Mouse (Mus musculus): Measurements from ENCODE around the gene C2cd5.
A peak's percentile ranks its signal among the peaks of the same experiment; 100 is the strongest.
"Not testable (repeated sequence)": the region's sequence is repeated elsewhere in the genome, so short reads cannot be mapped to it uniquely, and the experiment has no call there.

C2cd5 gene

DNA sequence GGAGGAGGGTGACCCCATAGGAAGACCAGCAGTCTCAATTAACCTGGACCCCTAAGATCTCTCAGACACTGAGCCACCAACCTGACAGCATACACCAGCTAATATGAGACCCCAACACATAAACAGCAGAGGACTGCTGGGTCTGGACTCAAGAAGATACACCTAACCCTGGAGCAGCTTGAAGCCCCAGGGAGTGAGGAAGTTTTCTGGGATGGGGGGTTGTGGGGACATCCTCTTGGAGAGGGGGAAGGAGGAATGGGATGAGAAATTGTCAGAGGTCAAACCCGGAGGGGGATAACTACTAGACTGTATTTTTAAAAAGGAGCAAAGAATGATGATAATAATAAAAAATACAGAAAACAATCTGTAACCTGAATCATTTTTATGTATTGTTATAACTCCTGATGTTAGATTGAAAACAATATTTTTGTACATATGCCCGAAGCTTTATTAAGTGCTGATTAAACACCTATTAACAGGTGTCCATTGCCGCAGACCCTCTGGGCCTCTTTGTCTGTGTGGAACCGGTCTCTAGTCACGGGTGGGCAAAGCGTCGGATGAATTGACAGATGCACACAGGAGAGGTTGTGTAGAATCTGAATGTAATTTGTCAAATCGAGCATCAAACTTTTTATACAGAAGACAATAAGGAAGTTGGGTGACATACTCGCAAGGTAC, 114.2 kb downstream of the C2cd5 start:
- DNase-seq (ENCODE audit: extremely low spot score, low spot score) = not testable (repeated sequence)

DNA sequence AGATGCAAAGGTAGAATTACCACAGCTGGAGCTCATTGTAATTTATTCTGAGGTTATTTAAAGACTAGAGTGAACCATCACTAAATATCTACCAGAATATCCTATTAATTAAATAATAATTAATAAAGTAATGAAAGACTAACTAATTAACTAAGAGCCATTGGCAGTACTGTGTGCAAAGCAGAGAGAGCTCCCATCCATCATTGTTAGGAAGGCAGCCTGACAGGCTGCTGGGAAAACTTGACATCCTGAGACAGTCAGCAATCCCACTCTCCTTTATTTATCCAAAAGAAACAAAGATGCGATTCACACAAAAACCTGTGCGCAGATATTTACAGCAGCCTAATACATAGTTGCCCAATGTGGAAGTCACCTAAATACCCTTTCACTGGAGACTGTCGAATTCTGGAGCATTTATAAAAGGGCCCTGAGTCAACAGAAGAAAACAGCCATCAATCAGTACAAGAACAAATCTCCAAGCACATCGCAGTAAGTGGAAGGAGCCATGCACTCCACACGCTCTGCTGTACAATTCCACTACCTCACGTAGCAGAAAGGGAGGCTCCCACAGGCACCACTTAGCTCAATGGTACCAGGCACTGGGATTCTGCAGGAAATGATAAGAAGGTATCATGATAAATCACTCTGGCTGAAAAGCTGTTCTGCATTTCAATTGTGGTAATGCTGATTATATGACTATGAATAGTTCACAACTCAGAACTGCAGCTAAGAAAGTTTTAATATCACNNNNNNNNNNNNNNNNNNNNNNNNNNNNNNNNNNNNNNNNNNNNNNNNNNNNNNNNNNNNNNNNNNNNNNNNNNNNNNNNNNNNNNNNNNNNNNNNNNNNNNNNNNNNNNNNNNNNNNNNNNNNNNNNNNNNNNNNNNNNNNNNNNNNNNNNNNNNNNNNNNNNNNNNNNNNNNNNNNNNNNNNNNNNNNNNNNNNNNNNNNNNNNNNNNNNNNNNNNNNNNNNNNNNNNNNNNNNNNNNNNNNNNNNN, 120.0 kb downstream of the C2cd5 start:
- no peak for DNase-seq (ENCODE audit: extremely low spot score, low spot score)

DNA sequence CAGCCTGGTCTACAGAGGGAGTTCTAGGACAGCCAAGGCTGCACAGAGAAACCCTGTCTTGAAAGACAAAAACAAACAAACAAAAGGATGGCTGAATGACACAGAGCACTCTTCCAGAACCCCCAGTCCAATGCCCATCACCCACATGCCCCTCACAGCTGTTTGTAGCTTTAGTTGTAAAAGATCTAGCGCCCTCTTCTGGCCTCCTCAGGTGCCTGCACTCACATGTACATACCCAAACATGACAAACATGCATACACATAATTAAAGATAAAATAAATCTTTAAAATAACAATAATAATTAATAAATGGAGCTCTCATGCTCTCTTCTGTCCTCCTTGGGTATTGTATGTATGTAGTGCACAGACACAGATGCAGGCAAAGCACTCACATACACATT, 122.7 kb downstream of the C2cd5 start:
- DNase-seq (ENCODE audit: extremely low spot score, low spot score) = no peak

DNA sequence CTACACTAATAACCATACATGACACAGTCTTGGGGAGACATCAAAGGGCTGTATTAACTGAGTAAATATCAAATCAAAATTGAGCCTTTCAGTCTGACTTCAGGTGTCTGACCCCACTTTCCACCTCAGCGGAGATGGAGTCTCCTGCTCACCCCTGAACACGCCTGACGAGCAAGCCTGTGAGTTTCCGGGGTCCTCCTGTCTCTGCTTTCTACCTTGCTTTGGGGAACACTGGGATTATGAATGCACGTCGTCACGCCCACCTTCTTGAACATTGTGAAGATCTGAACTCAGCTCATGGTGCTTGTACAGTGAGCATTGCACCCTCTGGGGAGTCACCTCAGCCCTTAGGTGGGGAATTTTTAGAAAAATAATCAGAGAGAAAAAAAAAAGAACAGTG, 126.7 kb downstream of the C2cd5 start:
- no peak for DNase-seq (ENCODE audit: extremely low spot score, low spot score)

DNA sequence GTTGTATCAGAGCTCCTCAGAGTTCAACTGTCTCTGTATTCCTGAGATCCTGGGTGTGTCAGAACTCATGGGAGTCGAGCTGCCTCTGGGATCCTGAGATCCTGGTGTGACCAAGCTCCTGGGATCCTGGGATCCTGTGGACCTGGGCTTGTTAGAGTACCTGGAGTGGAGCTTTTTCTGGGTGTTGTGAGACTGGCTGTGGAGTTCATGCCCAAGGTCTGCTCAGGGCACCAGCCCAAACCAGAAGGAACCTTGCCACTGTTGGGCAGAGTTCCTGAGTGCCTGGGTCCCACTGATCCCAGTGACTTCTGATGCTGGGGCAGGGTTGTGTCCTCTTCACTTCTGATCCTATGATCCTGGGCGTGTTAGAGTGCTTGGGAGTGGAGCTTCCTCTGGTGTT, 127.7 kb downstream of the C2cd5 start:
- no peak for DNase-seq (ENCODE audit: extremely low spot score, low spot score)

DNA sequence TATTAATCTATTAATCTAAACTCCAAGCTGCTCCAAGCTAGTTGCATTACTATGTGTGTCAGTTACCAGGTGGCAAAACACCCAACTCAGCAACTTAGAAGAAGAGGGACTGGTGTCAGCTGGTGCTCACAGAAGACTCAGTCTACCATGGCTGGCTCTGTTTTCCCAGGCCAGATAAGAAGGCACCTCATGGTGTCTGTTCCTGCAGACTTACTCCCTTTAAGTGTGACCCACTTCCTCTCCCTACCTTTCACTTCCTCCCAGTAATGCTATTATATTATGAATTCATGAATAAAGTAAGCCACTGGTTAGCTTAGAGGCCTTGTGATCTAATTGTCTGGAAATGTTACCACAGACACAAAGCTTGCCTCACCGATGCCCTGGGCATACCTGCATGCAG, 132.5 kb downstream of the C2cd5 start:
- no peak for DNase-seq (ENCODE audit: extremely low spot score, low spot score)

DNA sequence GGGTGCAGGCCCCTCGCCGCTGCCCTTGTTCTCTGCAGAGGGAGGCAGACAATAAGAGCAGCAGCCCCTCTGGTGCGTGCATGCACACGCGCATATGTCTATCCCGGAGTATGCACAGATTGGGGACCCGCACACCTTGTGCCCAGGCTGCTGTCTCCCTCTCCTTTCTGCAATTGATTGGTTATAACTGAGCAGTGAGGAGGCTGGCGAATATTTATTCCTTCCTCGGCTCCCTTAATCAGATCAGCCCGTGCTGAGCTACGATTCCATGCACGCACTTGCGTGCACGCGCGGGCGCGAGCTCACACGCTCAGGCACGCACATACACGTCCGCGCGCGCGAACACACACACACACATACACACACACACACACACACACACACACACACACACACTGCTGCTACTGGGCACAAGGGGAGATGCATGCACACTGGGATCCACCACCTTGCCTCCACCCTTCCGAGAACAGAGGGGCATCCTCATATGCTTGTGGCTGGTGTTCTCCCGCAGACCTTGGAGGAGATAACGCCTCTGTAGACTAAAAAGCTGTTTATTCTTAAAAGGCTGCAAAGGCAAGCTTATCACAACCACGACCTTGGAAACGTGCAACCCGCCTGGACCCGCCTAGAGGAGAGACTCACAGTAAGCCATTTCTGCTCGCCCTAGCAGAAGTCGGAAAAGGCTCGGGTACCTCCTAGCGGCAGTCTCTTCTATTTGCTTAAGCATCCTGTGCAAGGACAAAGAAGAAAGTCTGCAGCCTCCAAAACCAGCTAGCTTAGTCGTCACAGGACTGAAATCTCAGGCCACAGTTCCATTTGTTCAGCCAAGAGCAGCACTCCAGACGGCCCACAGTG, 135.2 kb downstream of the C2cd5 start:
- DNase-seq (ENCODE audit: extremely low spot score, low spot score) = peak; percentile 84

DNA sequence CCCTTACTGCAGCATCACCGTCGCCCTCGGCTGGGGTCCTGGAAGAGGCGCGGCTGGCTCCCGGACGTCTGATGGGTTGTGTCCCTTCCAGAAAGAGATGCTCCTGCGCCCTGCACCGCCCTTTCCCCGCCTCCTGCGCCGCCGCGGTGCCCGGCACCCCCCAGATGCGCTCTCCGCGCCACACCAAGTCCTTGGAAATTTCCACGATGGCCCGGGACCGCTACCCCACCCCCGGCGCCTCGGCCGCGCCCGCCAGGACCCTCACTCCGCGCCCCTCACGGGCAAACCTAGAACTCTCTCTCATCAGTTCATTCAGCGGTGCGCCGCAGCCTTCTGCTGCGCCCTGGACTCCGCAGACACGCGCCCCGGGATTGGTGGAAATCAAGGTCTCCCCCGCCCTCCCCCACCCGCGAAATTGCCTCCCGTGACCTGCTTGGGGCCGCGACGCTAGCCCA, 135.8 kb downstream of the C2cd5 start, which contains the start of gene St8sia1:
TSS of gene St8sia1 (minus strand) at position 377 of the 455 bp plus-strand sequence.
- peak; percentile 78 for DNase-seq (ENCODE audit: extremely low spot score, low spot score)

DNA sequence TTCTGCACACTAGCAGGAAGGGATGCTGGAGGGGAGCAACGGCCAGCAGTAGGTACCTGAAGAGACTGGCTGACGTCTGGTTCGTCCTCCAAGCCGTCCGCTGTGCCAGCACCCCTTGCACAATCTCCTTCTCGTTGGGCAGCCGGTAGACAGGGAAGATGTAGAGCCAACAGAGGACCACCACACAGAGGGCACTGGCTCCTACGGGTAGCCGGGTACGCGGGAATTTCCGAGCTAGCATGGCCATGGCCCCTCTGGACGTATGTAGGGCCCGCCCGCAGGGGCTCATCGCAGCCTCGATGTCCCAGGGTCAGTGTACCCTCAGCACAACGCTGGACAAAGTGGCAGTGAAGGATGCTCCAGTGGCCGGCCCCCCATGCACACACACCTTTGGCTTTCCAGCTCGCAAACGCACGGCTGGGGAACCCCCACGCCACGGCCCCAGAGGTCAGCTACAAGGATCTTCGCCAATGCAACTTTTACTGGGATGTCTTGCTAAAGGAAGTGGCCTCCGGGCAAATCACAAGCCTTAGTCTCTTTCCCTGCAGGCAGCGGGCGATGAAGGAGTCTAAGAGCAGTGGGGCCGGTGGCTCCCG, 136.4 kb downstream of the C2cd5 start:
- DNase-seq (ENCODE audit: extremely low spot score, low spot score) = no peak

DNA sequence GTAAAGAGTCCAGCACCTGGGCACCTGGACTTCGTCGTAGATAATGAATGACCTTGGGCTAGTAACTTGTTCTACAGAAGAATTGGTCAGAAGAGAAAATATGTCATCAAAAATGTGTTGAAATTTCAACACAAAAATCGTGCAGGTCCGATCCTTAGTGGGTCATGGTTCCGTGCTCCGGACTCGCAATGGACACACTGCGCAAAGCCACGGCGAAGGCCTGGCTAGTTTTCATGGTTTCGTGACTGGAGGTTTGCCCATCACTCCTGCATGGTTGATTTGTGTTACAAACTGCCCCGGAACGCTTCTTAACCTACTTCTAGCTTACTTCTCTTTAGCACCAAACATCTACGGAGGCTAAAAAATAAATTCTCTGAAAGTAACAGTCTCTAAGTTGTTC, 137.1 kb downstream of the C2cd5 start:
- DNase-seq (ENCODE audit: extremely low spot score, low spot score) = no peak

DNA sequence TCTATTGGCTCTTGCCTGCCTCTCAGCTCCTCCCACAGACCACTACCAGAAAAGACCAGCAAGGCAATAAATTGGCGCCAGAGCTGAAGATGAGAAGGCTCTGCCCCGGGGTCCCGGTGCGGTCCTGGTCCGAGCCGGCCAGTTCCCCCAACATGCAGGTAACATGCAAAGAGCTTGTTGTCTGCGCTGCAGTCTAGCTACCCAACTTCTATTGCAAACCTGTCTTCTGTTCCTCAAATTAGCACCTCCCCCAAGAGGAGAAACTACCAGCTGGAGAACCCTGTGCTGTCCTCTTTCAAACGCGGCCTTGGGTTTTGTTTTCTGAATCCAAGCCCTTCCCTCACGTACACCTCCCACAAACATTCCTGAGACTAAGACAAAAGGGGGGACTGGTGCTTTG, 137.5 kb downstream of the C2cd5 start:
- no peak for DNase-seq (ENCODE audit: extremely low spot score, low spot score)

DNA sequence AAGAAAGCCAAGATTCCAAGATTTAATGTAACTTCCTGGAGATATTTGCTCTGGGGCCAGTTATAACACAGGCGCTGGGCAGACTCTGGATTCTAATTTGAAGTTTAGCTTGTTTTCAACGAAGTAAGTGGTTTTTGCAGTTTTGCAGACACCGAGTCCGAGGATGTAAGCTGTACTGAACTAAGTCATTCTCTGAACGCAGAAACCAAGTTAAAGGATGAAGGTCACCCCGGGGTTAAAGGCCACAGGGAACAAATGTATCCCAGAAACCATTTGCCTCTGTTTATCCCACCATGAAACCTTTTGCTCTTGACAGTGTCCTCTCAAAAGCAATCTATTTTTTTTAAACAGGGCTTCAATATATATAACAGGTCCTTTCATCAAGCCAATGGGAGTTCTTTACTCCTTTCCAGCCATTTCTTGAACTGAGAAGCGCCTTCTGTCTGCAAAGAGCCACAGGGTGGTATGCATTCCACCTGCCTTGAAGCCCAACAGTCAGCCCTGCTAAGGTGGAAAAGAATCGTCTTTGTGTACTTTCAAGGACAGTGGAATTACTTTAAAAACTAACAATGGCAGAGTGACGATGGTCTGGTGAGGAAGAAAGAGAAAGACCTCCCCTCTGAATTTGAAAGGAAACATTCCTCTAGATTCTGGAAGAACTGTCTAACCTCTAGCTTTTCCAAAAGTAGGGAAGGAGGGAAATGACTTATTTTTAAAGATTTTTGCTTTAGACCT, 138.1 kb downstream of the C2cd5 start:
- DNase-seq (ENCODE audit: extremely low spot score, low spot score) = no peak

Measured in neural tube, embryonic 10.5 days (tissue).